Mouse (Mus musculus): ENCODE measurements around the gene H2al1m.
"Not testable (repeated sequence)": the region's sequence is repeated elsewhere in the genome, so short reads cannot be mapped to it uniquely, and the experiment has no call there.

Gene H2al1m

DNA sequence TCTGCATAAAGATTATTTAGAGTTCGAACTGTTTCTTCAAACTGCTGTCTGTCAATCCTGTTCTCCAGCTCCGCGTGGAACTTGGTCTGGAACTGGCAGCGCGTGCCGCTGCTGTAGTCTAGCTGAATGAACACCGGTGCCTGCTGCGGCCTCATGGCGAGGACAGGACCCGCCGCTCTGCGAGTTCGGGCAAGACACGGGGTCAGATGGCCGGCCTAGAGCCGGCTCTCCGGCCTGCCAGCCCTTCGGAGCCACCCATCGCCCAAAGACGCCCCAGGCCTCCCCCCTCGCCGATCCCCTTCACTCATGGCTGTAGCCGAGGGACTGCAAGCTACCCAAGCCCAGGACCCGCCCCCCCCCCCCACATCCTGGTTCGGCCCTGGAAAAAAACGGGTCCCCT, 44.4 kb downstream of the H2al1m start:
- DNase-seq (ENCODE audit: low read depth, low spot score): not testable (repeated sequence)

DNA sequence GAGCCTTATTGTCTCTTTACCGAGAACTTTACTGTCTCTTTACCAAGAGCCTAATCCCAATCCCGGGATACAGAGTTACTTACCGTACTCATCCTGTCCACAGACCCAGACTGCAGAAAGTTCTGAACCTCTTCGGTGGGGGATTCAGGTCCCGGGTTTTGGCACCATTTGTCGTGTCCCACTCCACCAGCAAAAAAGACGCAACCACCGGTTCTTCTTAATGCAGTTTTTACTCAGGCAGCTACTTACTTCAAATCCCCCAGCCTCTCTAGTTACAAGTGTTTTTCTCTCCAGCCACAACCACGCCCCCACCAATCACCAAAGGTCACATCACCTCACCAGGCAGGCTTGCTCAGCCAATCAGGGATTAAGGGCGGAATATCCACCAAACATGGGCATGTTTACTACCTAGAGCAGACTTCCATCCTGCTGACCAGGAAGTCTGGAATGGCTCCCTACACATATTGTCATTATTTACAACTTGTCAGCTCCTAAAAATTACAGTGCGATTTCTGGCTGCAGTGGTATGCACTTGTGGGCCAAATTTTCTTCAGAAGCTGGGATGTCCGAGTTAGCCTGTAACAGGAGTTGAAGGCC, 48.9 kb downstream of the H2al1m start:
- DNase-seq (ENCODE audit: low read depth, low spot score): peak; percentile 79

DNA sequence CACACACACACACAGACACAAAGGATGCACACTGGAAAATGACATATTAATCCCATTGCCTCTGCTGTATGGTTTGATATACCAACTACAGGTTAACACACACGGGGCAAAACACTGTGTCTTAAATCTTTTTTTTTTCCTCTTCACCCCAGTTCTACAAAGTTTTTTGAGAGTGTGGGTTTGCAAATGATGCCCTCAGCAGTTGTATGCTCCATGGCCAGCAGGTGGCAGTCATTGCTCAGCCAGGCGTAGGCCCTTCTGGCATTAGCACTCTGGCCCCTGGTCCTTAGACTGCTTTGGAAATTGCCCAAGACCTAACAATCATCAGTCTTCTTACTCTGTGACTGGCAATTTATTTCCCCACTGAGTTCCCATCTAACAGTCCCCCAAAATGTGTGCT, 49.5 kb downstream of the H2al1m start:
- DNase-seq (ENCODE audit: low read depth, low spot score): not testable (repeated sequence)
